Mouse (Mus musculus) ES-Bruce4 (cell line): ENCODE data around the gene Psma6.

Experiments used
- EP300 ChIP-seq: IDR thresholded peaks from 2 replicates; pipeline ENCODE4 v1.6.1; 2011; ENCODE audit warnings: low read depth, low read length; ENCODE audit not compliant: insufficient read depth
- POLR2A ChIP-seq: IDR thresholded peaks from one replicate; pipeline ENCODE4 v1.8.1; 2011; ENCODE audit warnings: low read length; ENCODE audit not compliant: insufficient read depth

DNA sequence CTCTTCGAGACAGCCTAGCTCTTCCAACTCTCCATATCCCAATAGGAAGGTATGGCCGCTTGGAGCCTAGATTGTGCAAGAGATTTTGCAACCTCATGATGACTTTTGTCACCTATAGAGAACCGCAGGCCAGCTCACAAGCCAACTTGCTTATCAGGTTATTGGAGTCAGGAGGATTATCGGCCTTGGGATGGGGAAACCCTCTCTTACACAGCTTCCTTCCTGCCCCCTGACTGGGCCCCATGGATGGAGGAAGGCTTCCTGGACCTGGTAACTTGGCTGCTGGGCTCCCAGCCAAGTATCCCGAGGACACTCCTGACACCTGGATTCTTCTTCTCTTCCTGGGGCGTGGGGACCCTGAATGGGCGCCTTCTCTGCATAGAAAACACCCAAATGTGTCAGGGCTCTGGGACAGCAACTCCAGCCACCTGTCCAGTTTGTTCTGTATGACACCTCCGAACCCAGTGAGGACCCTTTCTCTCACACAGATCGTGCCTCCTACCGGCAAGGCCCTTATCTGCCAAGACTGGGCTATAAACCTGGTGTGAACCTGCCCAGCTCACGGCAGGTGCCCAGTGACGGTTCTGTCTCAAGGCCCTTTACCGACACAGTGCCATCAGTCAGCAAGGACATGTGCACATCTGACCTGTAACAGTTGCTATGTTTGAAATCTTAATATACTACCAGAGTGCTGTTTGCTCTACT, 53.3 kb downstream of the Psma6 start:
- no peak for TF ChIP-seq EP300
- no peak for TF ChIP-seq POLR2A
